Mouse (Mus musculus): ENCODE measurements at regions not wholly inside any gene's neighbourhood (a gene's known extent, or its start where the extent isn't known, plus 50 kb on each side); places are given as distances from the start of the nearest gene placed in this dataset.
A peak's percentile ranks its signal among the peaks of the same experiment; 100 is the strongest.

GRCm38 (mm10) chr10:91734691-91735090 lies 553.6 kb upstream of the Tmpo start:
- no peak for DNase-seq (ENCODE audit: low spot score in 2 of 2)

GRCm38 (mm10) chr10:91732007-91732589 lies 551.0 kb upstream of the Tmpo start:
- no peak for DNase-seq (ENCODE audit: low spot score in 2 of 2)

GRCm38 (mm10) chr10:91730062-91730461 lies 548.9 kb upstream of the Tmpo start:
- no peak for DNase-seq (ENCODE audit: low spot score in 2 of 2)

- DNase-seq (ENCODE audit: low spot score in 2 of 2) = peak; percentile 36 to 45
These were observed 538.7 kb upstream of the Tmpo start for GRCm38 (mm10) chr10:91719561-91720371.

GRCm38 (mm10) chr10:91716604-91717003 lies 535.5 kb upstream of the Tmpo start:
- no peak for DNase-seq (ENCODE audit: low spot score in 2 of 2)

- no peak for DNase-seq (ENCODE audit: low spot score in 2 of 2)
These were observed 533.5 kb upstream of the Tmpo start for GRCm38 (mm10) chr10:91714648-91715047.

GRCm38 (mm10) chr10:91713529-91713928 lies 532.4 kb upstream of the Tmpo start:
- DNase-seq (ENCODE audit: low spot score in 2 of 2) = no peak

GRCm38 (mm10) chr10:91706816-91707215 lies 525.7 kb upstream of the Tmpo start:
- no peak for DNase-seq (ENCODE audit: low spot score in 2 of 2)

GRCm38 (mm10) chr10:91704751-91705150 lies 523.6 kb upstream of the Tmpo start:
- no peak for DNase-seq (ENCODE audit: low spot score in 2 of 2)

- no peak for DNase-seq (ENCODE audit: low spot score in 2 of 2)
These were observed 520.7 kb upstream of the Tmpo start for GRCm38 (mm10) chr10:91701822-91702221.

GRCm38 (mm10) chr10:91686082-91686618 lies 505.0 kb upstream of the Tmpo start:
- no peak for DNase-seq (ENCODE audit: low spot score in 2 of 2)

- no peak for DNase-seq (ENCODE audit: low spot score in 2 of 2)
These were observed 504.3 kb upstream of the Tmpo start for GRCm38 (mm10) chr10:91685164-91686027.

- DNase-seq (ENCODE audit: low spot score in 2 of 2) = no peak
These were observed 498.5 kb upstream of the Tmpo start for GRCm38 (mm10) chr10:91679641-91680040.

GRCm38 (mm10) chr10:91637911-91638310 lies 456.8 kb upstream of the Tmpo start:
- no peak for DNase-seq (ENCODE audit: low spot score in 2 of 2)

GRCm38 (mm10) chr10:91628672-91629071 lies 447.6 kb upstream of the Tmpo start:
- no peak for DNase-seq (ENCODE audit: low spot score in 2 of 2)

- no peak for DNase-seq (ENCODE audit: low spot score in 2 of 2)
These were observed 441.2 kb upstream of the Tmpo start for GRCm38 (mm10) chr10:91622281-91622680.

GRCm38 (mm10) chr10:91613794-91614479 lies 432.8 kb upstream of the Tmpo start:
- DNase-seq (ENCODE audit: low spot score in 2 of 2) = no peak

GRCm38 (mm10) chr10:91612052-91612451 lies 430.9 kb upstream of the Tmpo start:
- DNase-seq (ENCODE audit: low spot score in 2 of 2) = no peak

- DNase-seq (ENCODE audit: low spot score in 2 of 2) = no peak
These were observed 413.8 kb upstream of the Tmpo start for GRCm38 (mm10) chr10:91594891-91595290.

- DNase-seq (ENCODE audit: low spot score in 2 of 2) = no peak
These were observed 412.3 kb upstream of the Tmpo start for GRCm38 (mm10) chr10:91593378-91593777.

GRCm38 (mm10) chr10:91591845-91592244 lies 410.7 kb upstream of the Tmpo start:
- DNase-seq (ENCODE audit: low spot score in 2 of 2) = no peak

GRCm38 (mm10) chr10:91591398-91591811 lies 410.3 kb upstream of the Tmpo start:
- DNase-seq (ENCODE audit: low spot score in 2 of 2) = no peak

Measured in frontal cortex, postnatal 25 days (tissue).